Mouse (Mus musculus) heart, postnatal 0 days (tissue): ENCODE measurements around the gene Cyth1.

ENCODE experiments used
- CTCF ChIP-seq: IDR thresholded peaks from 2 replicates; pipeline ENCODE4 v1.5.1; 2016; ENCODE audit warnings: antibody characterized with exemption, control low read depth, low read depth
- EP300 ChIP-seq: IDR thresholded peaks from 2 replicates; pipeline ENCODE4 v1.6.1; 2016; ENCODE audit warnings: antibody characterized with exemption, low read depth

- no peak for TF ChIP-seq CTCF
- TF ChIP-seq EP300, result no peak
These were observed 91.8 kb downstream of the Cyth1 start for GRCm38 (mm10) chr11:118156480-118157060.
